23 mouse cellular contexts compared by ENCODE assay signal in the genomic region with DNA sequence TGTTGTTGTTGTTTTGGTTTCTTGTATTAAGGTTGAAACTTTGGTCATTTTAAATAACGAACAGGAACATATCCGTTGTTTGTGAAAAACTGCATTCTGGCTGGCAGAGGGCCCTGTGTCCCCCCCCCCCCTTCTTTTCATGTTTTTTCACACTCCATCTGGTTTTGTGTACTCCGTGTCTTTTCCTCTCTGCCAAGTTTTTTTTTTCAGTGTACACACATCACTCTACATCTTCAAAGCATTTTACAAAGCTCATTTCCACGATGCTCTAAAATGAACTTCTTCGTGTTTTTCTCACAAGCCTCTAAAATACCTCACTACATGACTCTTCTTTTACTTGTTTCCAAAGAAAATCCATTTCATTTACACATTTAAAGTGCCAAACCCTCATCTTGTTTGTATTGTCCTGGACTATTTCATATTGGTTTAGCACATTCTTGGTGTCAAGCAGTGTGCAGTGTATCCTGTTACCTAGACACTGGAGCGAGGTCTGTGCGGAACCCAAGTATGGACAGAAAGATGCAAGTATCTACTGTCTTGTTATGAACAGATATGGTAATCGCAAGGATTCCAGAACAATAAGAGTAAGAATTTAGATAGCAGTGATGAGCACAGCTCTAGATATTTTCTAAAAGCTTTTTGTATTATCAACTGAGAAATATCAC.
DNase-seq lines count a peak whose midpoint lies in the region; ATAC-seq and TF ChIP-seq lines count a peak whose summit lies in the region.
"Had no signal": no experiment of that assay in that cellular context is flagged by ENCODE, and none has a peak within 500 bp of the region (broad histone marks: within the 10 kb centered on the region; RNA-seq: fewer than 3 reads in every experiment).

No protein-coding gene starts in this region.

- ATAC-seq in forebrain, embryonic 13.5 days = peak; percentile 72; the same call in 1 of the 2 replicates
- ATAC-seq in forebrain, embryonic 11.5 days (replicated peaks; ENCODE audit: low FRiP score) = no peak
- ATAC-seq in forebrain, embryonic 16.5 days = peak; percentile 86
- ATAC-seq: activated CD4-positive, CD25-positive, alpha-beta regulatory T cell, adult 4 months; inflammation-experienced regulatory T-cells, adult 6 months; intestine, postnatal 0 days; Patski had no signal

- H3K36me3 ChIP-seq in forebrain, embryonic 13.5 days (ENCODE audit: poor library complexity, severe bottlenecking) = no peaks in the 10 kb centered on the region
- no peaks in the 10 kb centered on the region for H3K36me3 ChIP-seq in forebrain, embryonic 11.5 days (ENCODE audit: control insufficient read depth, insufficient read depth, low read length)
- peaks cover 6% of the 10 kb centered on the region for H3K36me3 ChIP-seq in heart, adult 2 months (ENCODE audit: control insufficient read depth, insufficient read depth, low read length)
- no peaks in the 10 kb centered on the region for H3K36me3 ChIP-seq in forebrain, embryonic 16.5 days (ENCODE audit: control insufficient read depth, insufficient read depth)
- H3K36me3 ChIP-seq: embryonic facial prominence, embryonic 13.5 days; heart, embryonic 12.5 days; hindbrain, embryonic 10.5 days; hindbrain, embryonic 15.5 days had no signal

- no peaks in the 10 kb centered on the region for H3K27me3 ChIP-seq in forebrain, embryonic 13.5 days
- no peaks in the 10 kb centered on the region for H3K27me3 ChIP-seq in forebrain, embryonic 11.5 days (ENCODE audit: control insufficient read depth, insufficient read depth, low read length)
- no peaks in the 10 kb centered on the region for H3K27me3 ChIP-seq in heart, adult 2 months (ENCODE audit: control insufficient read depth, insufficient read depth, low read length)
- no peaks in the 10 kb centered on the region for H3K27me3 ChIP-seq in forebrain, embryonic 16.5 days (replicated peaks; ENCODE audit: control insufficient read depth, insufficient read depth, low read length)
- H3K27me3 ChIP-seq: CH12.LX; embryonic facial prominence, embryonic 13.5 days; heart, embryonic 12.5 days; hindbrain, embryonic 15.5 days had no signal

- no peak for TF ChIP-seq POLR2A in heart, adult 2 months (IDR thresholded peaks at IDR 0.05; ENCODE audit: insufficient read depth, low read depth, low read length)

- no peaks in the 10 kb centered on the region for H3K9me3 ChIP-seq in forebrain, embryonic 13.5 days (replicated peaks)
- no peaks in the 10 kb centered on the region for H3K9me3 ChIP-seq in forebrain, embryonic 11.5 days (ENCODE audit: control insufficient read depth, low read length)
- no peaks in the 10 kb centered on the region for H3K9me3 ChIP-seq in forebrain, embryonic 16.5 days (ENCODE audit: control insufficient read depth, low read length)
- H3K9me3 ChIP-seq: embryonic facial prominence, embryonic 13.5 days; heart, embryonic 12.5 days; hindbrain, embryonic 10.5 days; hindbrain, embryonic 15.5 days had no signal

- TF ChIP-seq EP300 in heart, adult 2 months (IDR thresholded peaks at IDR 0.05; ENCODE audit: insufficient read depth, low read depth, low read length) = no peak

- 54% methylated on average over 8 of the region's 8 CpGs for WGBS in forebrain, embryonic 13.5 days
- WGBS in forebrain, embryonic 11.5 days = 81% methylated on average over 8 of the region's 8 CpGs
- 65% methylated on average over 8 of the region's 8 CpGs for WGBS in heart, adult 2 months
- 37% methylated on average over 8 of the region's 8 CpGs for WGBS in forebrain, embryonic 16.5 days

- H3K9ac ChIP-seq in forebrain, embryonic 13.5 days = no peak overlapping the region
- no peak overlapping the region for H3K9ac ChIP-seq in forebrain, embryonic 11.5 days (ENCODE audit: low read length)
- H3K9ac ChIP-seq in heart, adult 2 months (ENCODE audit: low read depth, low read length) = no peak overlapping the region
- no peak overlapping the region for H3K9ac ChIP-seq in forebrain, embryonic 16.5 days (replicated peaks; ENCODE audit: low read depth, low read length)
- H3K9ac ChIP-seq: embryonic facial prominence, embryonic 13.5 days; heart, embryonic 12.5 days; hindbrain, embryonic 15.5 days had no signal

- no peak for DNase-seq in forebrain, embryonic 11.5 days (ENCODE audit: low spot score)
- DNase-seq in heart, adult 2 months = no peak
- no peak for DNase-seq in heart, adult 8-10 months (ENCODE audit: low spot score)
- DNase-seq in brain, adult 2 months (ENCODE audit: low read depth, low spot score) = peak; percentile 31
- no peak for DNase-seq in layer of hippocampus, adult 8-10 months (ENCODE audit: low spot score in 2 of 2)
- DNase-seq: adrenal gland, postnatal 14 days; cerebellum, adult 2 months; cerebellum, postnatal 10 days; gastrocnemius, postnatal 10 days; heart, adult 18-20 months; kidney, adult 8-10 months had no signal

- no peak overlapping the region for H3K27ac ChIP-seq in forebrain, embryonic 13.5 days
- no peak overlapping the region for H3K27ac ChIP-seq in forebrain, embryonic 11.5 days (ENCODE audit: low read depth, low read length)
- H3K27ac ChIP-seq in heart, adult 2 months = peak overlapping the region; percentile 85
- no peak overlapping the region for H3K27ac ChIP-seq in forebrain, embryonic 16.5 days (ENCODE audit: low read length)
- H3K27ac ChIP-seq: embryonic facial prominence, embryonic 13.5 days; hindbrain, embryonic 10.5 days; hindbrain, embryonic 15.5 days had no signal

- intact Hi-C loops in heart, adult 2 months (cut with DNase I) = loop anchor here (5.0 kb wide), 1 partner anchor 145 kb away; no protein-coding TSS in a partner anchor

- no peak overlapping the region for H3K4me3 ChIP-seq in forebrain, embryonic 13.5 days
- no peak overlapping the region for H3K4me3 ChIP-seq in forebrain, embryonic 11.5 days (ENCODE audit: low read depth, low read length)
- no peak overlapping the region for H3K4me3 ChIP-seq in heart, adult 2 months
- H3K4me3 ChIP-seq in forebrain, embryonic 16.5 days (replicated peaks; ENCODE audit: low read length) = no peak overlapping the region
- H3K4me3 ChIP-seq: embryonic facial prominence, embryonic 13.5 days; erythroblast, embryonic 14.5 days; heart, embryonic 12.5 days; hindbrain, embryonic 10.5 days; hindbrain, embryonic 15.5 days had no signal

- no peak for TF ChIP-seq CTCF in heart, adult 2 months (IDR thresholded peaks at IDR 0.05)

- H3K4me1 ChIP-seq in forebrain, embryonic 13.5 days = peaks cover 4% of the 10 kb centered on the region; the same call in 1 of the 2 replicates
- no peaks in the 10 kb centered on the region for H3K4me1 ChIP-seq in forebrain, embryonic 11.5 days (replicated peaks; ENCODE audit: control insufficient read depth, insufficient read depth, low read length)
- H3K4me1 ChIP-seq in heart, adult 2 months (ENCODE audit: control insufficient read depth, insufficient read depth, low read length) = no peaks in the 10 kb centered on the region; the same call in 1 of the 2 replicates
- H3K4me1 ChIP-seq in forebrain, embryonic 16.5 days (replicated peaks; ENCODE audit: control insufficient read depth, insufficient read depth, low read length) = peaks cover 10% of the 10 kb centered on the region
- H3K4me1 ChIP-seq: hindbrain, embryonic 10.5 days; hindbrain, embryonic 15.5 days had no signal

- no peaks in the 10 kb centered on the region for H3K79me2 ChIP-seq in heart, adult 2 months (replicated peaks; ENCODE audit: control insufficient read depth, insufficient read depth, low read length)

- no peak overlapping the region for H3K4me2 ChIP-seq in forebrain, embryonic 13.5 days
- no peak overlapping the region for H3K4me2 ChIP-seq in forebrain, embryonic 11.5 days (ENCODE audit: low read depth, low read length, severe bottlenecking)
- H3K4me2 ChIP-seq in forebrain, embryonic 16.5 days (ENCODE audit: low read length) = no peak overlapping the region
- H3K4me2 ChIP-seq: embryonic facial prominence, embryonic 13.5 days; heart, embryonic 12.5 days; hindbrain, embryonic 15.5 days had no signal
